Mouse (Mus musculus) liver, embryonic 14.5 days (tissue): ENCODE measurements around the gene Mast2. TPM values are rescaled to one million over a fixed set of nuclear protein-coding genes. Genes with fewer than 3 reads are reported as not detected.

Experiments
- ATAC-seq: fragments of 200-750 bp; cut with Nextera tagmentation; 2 replicates; pipeline ENCODE4 v1.8.0; 2017; ENCODE audit warnings: moderate number of reproducible peaks, mild to moderate bottlenecking, moderate library complexity; ENCODE audit not compliant: insufficient read depth
- DNase-seq, 3 experiments: peaks; one replicate each; pipeline ENCODE4 v3.0.0-alpha.2; 2012 to 2013; ENCODE audit warnings: low read depth in 3 of 3, low spot score in 3 of 3
- H3K27ac ChIP-seq: fragments of 300-500 bp; sonication (generic); 2 replicates; pipeline ENCODE4 v1.5.1; 2014; ENCODE audit warnings: moderate library complexity, mild to moderate bottlenecking, control low read depth, inconsistent platforms
- H3K27me3 ChIP-seq: fragments of 300-500 bp; sonication (generic); 2 replicates; pipeline ENCODE4 v1.6.1; 2014; ENCODE audit warnings: mild to moderate bottlenecking, low read length, moderate library complexity; ENCODE audit not compliant: control insufficient read depth, insufficient read depth
- H3K36me3 ChIP-seq: fragments of 300-500 bp; sonication (generic); replicated peaks from 2 replicates; pipeline ENCODE4 v1.6.1; 2014; ENCODE audit warnings: low read depth; ENCODE audit not compliant: control insufficient read depth, insufficient read depth
- H3K4me1 ChIP-seq, 2 experiments: fragments of 200-500 bp in 1 of 2; fragments of 300-500 bp in 1 of 2; sonication (generic) in 1 of 2; replicated peaks; 2 replicates each; pipeline ENCODE4 v1.6.1; 2012 to 2014; ENCODE audit warnings: antibody characterized with exemption in 1 of 2, inconsistent platforms in 1 of 2, low read length in 1 of 2; ENCODE audit not compliant: control insufficient read depth in 2 of 2, insufficient read depth in 2 of 2
- H3K4me2 ChIP-seq: fragments of 300-500 bp; sonication (generic); 2 replicates; pipeline ENCODE4 v1.6.1; 2014; ENCODE audit warnings: low read depth, mild to moderate bottlenecking, control low read depth, moderate library complexity
- H3K4me3 ChIP-seq, 2 experiments: fragments of 200-500 bp in 1 of 2; fragments of 300-500 bp in 1 of 2; sonication (generic) in 1 of 2; 2 replicates each; pipeline ENCODE4 v1.5.1; 2012 to 2014; ENCODE audit warnings: low read depth in 2 of 2, low read length in 2 of 2, mild to moderate bottlenecking in 2 of 2, control low read depth in 1 of 2, inconsistent platforms in 1 of 2, moderate library complexity in 1 of 2; ENCODE audit not compliant: insufficient read depth in 1 of 2
- H3K9ac ChIP-seq: fragments of 300-500 bp; sonication (generic); replicated peaks from 2 replicates; pipeline ENCODE4 v1.6.1; 2014; ENCODE audit warnings: mild to moderate bottlenecking, control low read depth, moderate library complexity
- H3K9me3 ChIP-seq: fragments of 300-500 bp; sonication (generic); 2 replicates; pipeline ENCODE4 v1.6.1; 2016; ENCODE audit warnings: low read length, mixed read lengths; ENCODE audit not compliant: control insufficient read depth
- CTCF ChIP-seq: IDR thresholded peaks from 2 replicates; pipeline ENCODE4 v1.5.1; 2016; ENCODE audit warnings: antibody characterized with exemption, low read depth, control low read depth
- EP300 ChIP-seq: IDR thresholded peaks from 2 replicates; pipeline ENCODE4 v1.6.1; 2016; ENCODE audit warnings: antibody characterized with exemption, low read depth
- WGBS: fragments of 180-500 bp; shearing (Covaris S2); extraction: QIAGEN DNeasy Blood & Tissue Kit; methylation state at CpG from one replicate; pipeline ENCODE4 v1.1.7; 2014; ENCODE audit not compliant: insufficient replicate concordance; 5-methylcytosine and 5-hydroxymethylcytosine counted together
- polyA plus RNA-seq, 2 experiments: library from polyadenylated mRNA; depleted of rRNA in 1 of 2; stranded (reverse) in 1 of 2; unstranded in 1 of 2; fragments of >200 nt; fragmentation: Nextera tagmentation in 1 of 2; extraction: Ambion mirVana in 1 of 2; gene quantifications; 2 replicates each; pipeline versions ENCODE4 v1.2.1 to v1.2.3; 2012 to 2014

Gene Mast2
- polyA plus RNA-seq, 2 experiments = 7.3 to 10.4 TPM

- H3K27me3 ChIP-seq = no peaks in the 10 kb centered on the region
- H3K9ac ChIP-seq = no peak overlapping the region
- H3K4me2 ChIP-seq = no peak overlapping the region
- DNase-seq = no peak
- TF ChIP-seq CTCF (no peak), EP300 (no peak)
- no peaks in the 10 kb centered on the region for H3K9me3 ChIP-seq
- no peak overlapping the region for H3K4me3 ChIP-seq
- 68% methylated on average over 5 of the region's 5 CpGs for WGBS
- H3K36me3 ChIP-seq = no peaks in the 10 kb centered on the region
- peaks cover 5 to 7% of the 10 kb centered on the region in 2 experiments; a peak in 3 of 4 replicates for H3K4me1 ChIP-seq
- no peak for ATAC-seq
- H3K27ac ChIP-seq = no peak overlapping the region
These were observed 29.7 kb upstream of the Mast2 start for GRCm38 (mm10) chr4:116493646-116494045.

DNA sequence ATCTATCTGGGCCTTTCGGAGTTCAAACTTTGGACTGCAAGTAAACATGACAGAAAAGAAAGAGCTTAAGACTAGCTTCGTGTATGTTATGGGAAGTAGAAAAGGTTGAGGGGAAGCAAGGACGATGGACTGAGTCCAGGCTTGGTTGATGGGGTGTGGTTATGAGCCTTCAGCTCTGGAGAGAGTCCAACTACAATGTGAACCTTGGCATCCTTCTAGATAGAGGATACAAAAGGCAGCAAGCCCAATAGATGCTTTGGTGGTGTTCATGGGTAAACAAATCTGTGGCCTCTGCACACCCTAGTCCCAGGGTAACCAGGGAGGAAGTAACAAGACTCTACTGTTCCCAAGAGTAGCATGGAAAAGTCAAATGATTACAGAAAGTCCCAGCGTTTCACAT is 28.5 kb upstream of the Mast2 start:
- DNase-seq = no peak
- no peak overlapping the region for H3K27ac ChIP-seq

DNA sequence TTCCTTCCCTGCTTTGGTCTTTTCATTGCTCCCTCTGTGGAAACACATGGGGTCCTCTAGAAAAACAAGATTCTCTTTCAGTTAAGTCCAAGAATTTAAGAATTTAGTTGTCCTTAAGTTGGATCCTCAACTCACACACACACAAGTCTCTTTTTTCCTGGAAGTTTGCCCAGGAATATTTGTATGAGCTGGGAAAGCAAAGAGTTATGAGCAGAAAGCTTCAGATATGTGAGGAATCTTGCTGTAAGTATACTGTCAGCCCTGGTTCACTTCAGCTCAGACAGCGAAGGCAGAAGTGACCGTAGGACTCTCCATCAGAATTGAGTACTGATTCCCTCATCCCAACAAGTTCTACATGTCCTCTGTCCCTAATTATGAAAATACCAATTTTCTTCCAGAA is 27.9 kb upstream of the Mast2 start:
- Histone ChIP-seq H3K27ac (no peak overlapping the region), H3K4me1 (peaks cover 5 to 7% of the 10 kb centered on the region in 2 experiments; a peak in 3 of 4 replicates), H3K36me3 (no peaks in the 10 kb centered on the region), H3K4me2 (no peak overlapping the region), H3K9me3 (no peaks in the 10 kb centered on the region), H3K9ac (no peak overlapping the region), H3K4me3 (no peak overlapping the region), H3K27me3 (no peaks in the 10 kb centered on the region; the same call in 1 of the 2 replicates)
- no peak for TF ChIP-seq CTCF
- no peak for TF ChIP-seq EP300
- 72% methylated on average over 2 of the region's 2 CpGs for WGBS
- DNase-seq = no peak
- no peak for ATAC-seq

More for the DNA sequence above, 28.5 kb upstream of the Mast2 start:
- Histone ChIP-seq H3K9me3 (no peaks in the 10 kb centered on the region), H3K4me3 (no peak overlapping the region), H3K36me3 (no peaks in the 10 kb centered on the region), H3K4me2 (no peak overlapping the region), H3K9ac (no peak overlapping the region), H3K27me3 (no peaks in the 10 kb centered on the region; the same call in 1 of the 2 replicates), H3K4me1 (peaks cover 5 to 7% of the 10 kb centered on the region in 2 experiments; a peak in 3 of 4 replicates)
- 57% methylated on average over 4 of the region's 4 CpGs for WGBS
- no peak for ATAC-seq
- TF ChIP-seq CTCF (no peak), EP300 (no peak)

- Histone ChIP-seq H3K9me3 (no peaks in the 10 kb centered on the region), H3K36me3 (no peaks in the 10 kb centered on the region), H3K27me3 (no peaks in the 10 kb centered on the region; the same call in 1 of the 2 replicates), H3K27ac (no peak overlapping the region), H3K4me1 (peaks cover 5 to 7% of the 10 kb centered on the region in 2 experiments; a peak in 3 of 4 replicates), H3K9ac (no peak overlapping the region), H3K4me2 (no peak overlapping the region), H3K4me3 (no peak overlapping the region)
- ATAC-seq = no peak
- peak; percentile 40; the same call in 1 of the 2 replicates for TF ChIP-seq EP300
- no peak for TF ChIP-seq CTCF
- 7% methylated on average over 2 of the region's 2 CpGs for WGBS
- no peak for DNase-seq
These were observed 27.1 kb upstream of the Mast2 start for GRCm38 (mm10) chr4:116491119-116491536.

DNA sequence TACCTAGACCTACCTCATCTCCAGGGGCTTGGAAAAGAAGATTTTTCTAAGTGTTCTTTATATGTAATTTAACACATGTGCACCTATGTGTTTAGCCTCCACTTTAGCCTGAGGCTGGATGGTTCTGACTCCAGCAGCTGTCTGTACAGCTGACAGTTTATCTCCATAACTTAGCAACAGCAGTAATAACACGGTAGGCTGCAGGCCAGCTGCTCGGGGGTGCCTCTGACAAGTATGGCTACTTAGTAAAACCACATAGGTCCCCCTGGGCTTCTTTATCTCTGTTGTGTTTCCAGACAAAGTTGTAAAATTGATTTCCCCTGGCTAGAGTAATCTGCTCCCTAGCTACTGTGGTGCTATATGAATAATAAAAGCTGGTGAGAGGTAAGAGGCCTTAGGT is 19.5 kb upstream of the Mast2 start:
- Histone ChIP-seq H3K9ac (no peak overlapping the region), H3K27me3 (no peaks in the 10 kb centered on the region; the same call in 1 of the 2 replicates), H3K4me1 (peaks cover 5 to 9% of the 10 kb centered on the region in 2 experiments; a peak in 3 of 4 replicates), H3K4me3 (no peak overlapping the region), H3K36me3 (no peaks in the 10 kb centered on the region), H3K27ac (no peak overlapping the region), H3K9me3 (no peaks in the 10 kb centered on the region), H3K4me2 (no peak overlapping the region)
- TF ChIP-seq CTCF = no peak
- TF ChIP-seq EP300 = no peak
- ATAC-seq (0 out of 2 replicates have a peak, but pooled peaks have one; percentile 26), DNase-seq (no peak)
- 1% methylated on average over 2 of the region's 2 CpGs for WGBS
